Mouse (Mus musculus) liver, embryonic 16.5 days (tissue): ENCODE data around the gene Tas2r135. TPM values are rescaled to one million over a fixed set of nuclear protein-coding genes. Genes with fewer than 3 reads are reported as not detected.

Source experiments
- ATAC-seq: fragments of 200-750 bp; cut with Nextera tagmentation; 2 replicates; pipeline ENCODE4 v1.8.0; 2017; ENCODE audit warnings: low read depth, mild to moderate bottlenecking, moderate number of reproducible peaks, moderate library complexity
- H3K27ac ChIP-seq: fragments of 300-500 bp; sonication (generic); 2 replicates; pipeline ENCODE4 v1.5.1; 2014; ENCODE audit warnings: mild to moderate bottlenecking, low read length
- H3K27me3 ChIP-seq: fragments of 300-500 bp; sonication (generic); 2 replicates; pipeline ENCODE4 v1.6.1; 2014; ENCODE audit warnings: low read depth, low read length, mixed read lengths; ENCODE audit not compliant: control insufficient read depth, insufficient read depth
- H3K36me3 ChIP-seq: fragments of 300-500 bp; sonication (generic); 2 replicates; pipeline ENCODE4 v1.6.1; 2014; ENCODE audit warnings: mild to moderate bottlenecking; ENCODE audit not compliant: control insufficient read depth, insufficient read depth
- H3K4me1 ChIP-seq: fragments of 300-500 bp; sonication (generic); 2 replicates; pipeline ENCODE4 v1.6.1; 2014; ENCODE audit warnings: low read depth, low read length, mixed read lengths; ENCODE audit not compliant: control insufficient read depth
- H3K4me2 ChIP-seq: fragments of 300-500 bp; sonication (generic); 2 replicates; pipeline ENCODE4 v1.6.1; 2014; ENCODE audit warnings: low read depth, low read length, mixed read lengths
- H3K4me3 ChIP-seq: fragments of 300-500 bp; sonication (generic); 2 replicates; pipeline ENCODE4 v1.5.1; 2014; ENCODE audit warnings: low read depth, mild to moderate bottlenecking, low read length
- H3K9ac ChIP-seq: fragments of 300-500 bp; sonication (generic); 2 replicates; pipeline ENCODE4 v1.6.1; 2014; ENCODE audit warnings: low read depth, low read length
- H3K9me3 ChIP-seq: fragments of 300-500 bp; sonication (generic); replicated peaks from 2 replicates; pipeline ENCODE4 v1.6.1; 2016; ENCODE audit warnings: low read length; ENCODE audit not compliant: control insufficient read depth
- WGBS: fragments of 180-500 bp; shearing (Covaris S2); extraction: QIAGEN DNeasy Blood & Tissue Kit; methylation state at CpG from one replicate; pipeline ENCODE4 v1.1.7; 2014; ENCODE audit not compliant: insufficient replicate concordance; 5-methylcytosine and 5-hydroxymethylcytosine counted together
- polyA plus RNA-seq: library from polyadenylated mRNA; unstranded; fragments of >200 nt; fragmentation: Nextera tagmentation; extraction: Ambion mirVana; gene quantifications from 2 replicates; pipeline ENCODE4 v1.2.1, GENCODE M21; 2015

Tas2r135 gene
- polyA plus RNA-seq, 1 experiment from 2014 or later: not detected

DNA sequence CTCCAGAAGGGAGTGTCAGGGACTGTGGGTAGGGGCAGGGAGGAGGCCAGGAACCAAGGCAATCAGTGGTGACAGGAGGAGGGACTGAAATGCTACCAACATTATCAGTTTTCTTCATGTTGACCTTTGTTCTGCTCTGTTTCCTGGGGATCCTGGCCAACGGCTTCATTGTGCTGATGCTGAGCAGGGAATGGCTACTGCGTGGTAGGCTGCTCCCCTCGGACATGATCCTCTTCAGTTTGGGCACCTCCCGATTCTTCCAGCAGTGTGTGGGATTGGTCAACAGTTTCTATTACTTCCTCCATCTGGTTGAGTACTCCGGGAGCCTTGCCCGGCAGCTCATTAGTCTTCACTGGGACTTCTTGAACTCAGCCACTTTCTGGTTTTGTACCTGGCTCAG lies 29.2 kb downstream of the Tas2r135 start, which contains the start of gene Tas2r126:
TSS of gene Tas2r126 (plus strand) at position 90 of the 400 bp plus-strand sequence.
- Histone ChIP-seq H3K27ac (no peak within 1 kb of the TSS), H3K36me3 (no peaks in the 10 kb centered on the region), H3K4me3 (no peak within 1 kb of the TSS), H3K4me1 (no peaks in the 10 kb centered on the region), H3K4me2 (no peak within 1 kb of the TSS), H3K9ac (no peak within 1 kb of the TSS), H3K9me3 (no peaks in the 10 kb centered on the region), H3K27me3 (no peaks in the 10 kb centered on the region)
- 46% methylated on average over 6 of the region's 6 CpGs for WGBS
- no peak for ATAC-seq

DNA sequence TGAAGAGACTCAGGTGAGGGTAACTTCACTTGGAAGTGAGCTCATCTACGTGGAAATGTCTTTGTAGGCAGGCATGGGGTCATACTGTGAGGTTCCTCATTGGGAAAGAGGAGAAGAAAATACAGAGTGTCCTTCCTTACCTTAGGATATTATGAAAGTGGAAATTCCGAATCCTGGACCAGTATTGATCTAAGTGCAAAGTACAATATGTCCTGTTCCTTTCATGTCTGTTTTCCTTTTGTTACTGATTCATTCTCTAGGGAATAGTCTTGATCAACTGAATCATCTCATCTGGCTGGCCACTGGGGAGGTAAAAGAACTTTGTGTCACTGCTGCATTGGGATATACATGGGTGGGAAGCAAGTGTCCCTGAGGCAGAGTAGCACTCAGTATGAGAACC lies 30.3 kb downstream of the Tas2r135 start:
- Histone ChIP-seq H3K4me2 (no peak overlapping the region), H3K27ac (no peak overlapping the region), H3K4me3 (no peak overlapping the region), H3K4me1 (no peaks in the 10 kb centered on the region), H3K9me3 (no peaks in the 10 kb centered on the region), H3K9ac (no peak overlapping the region), H3K27me3 (no peaks in the 10 kb centered on the region), H3K36me3 (no peaks in the 10 kb centered on the region)
- no peak for ATAC-seq
- 41% methylated on average over 2 of the region's 2 CpGs for WGBS

DNA sequence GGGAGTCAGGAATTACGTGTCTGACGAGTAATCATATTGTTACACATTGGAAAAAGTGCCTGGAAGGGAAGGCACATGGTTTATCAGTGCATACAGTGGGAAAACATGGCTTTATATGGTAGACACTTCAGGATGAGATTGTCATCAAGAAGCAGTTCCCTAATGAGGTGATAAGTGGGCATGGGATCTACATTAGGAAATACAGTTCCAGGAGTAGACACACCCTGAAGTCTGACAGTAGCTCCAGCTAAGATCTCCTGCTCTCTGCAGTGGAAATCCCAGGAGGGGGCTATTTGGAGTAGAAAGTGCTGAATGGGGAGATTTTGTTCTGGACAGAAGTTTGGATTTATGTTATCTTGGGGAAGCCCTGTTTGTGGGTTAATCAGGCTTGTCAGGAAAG lies 36.2 kb downstream of the Tas2r135 start:
- 39% methylated on average over 2 of the region's 2 CpGs for WGBS
- Histone ChIP-seq H3K9me3 (no peaks in the 10 kb centered on the region), H3K4me3 (no peak overlapping the region), H3K27me3 (no peaks in the 10 kb centered on the region), H3K4me1 (no peaks in the 10 kb centered on the region), H3K36me3 (no peaks in the 10 kb centered on the region), H3K4me2 (no peak overlapping the region), H3K27ac (no peak overlapping the region), H3K9ac (no peak overlapping the region)
- ATAC-seq: no peak

DNA sequence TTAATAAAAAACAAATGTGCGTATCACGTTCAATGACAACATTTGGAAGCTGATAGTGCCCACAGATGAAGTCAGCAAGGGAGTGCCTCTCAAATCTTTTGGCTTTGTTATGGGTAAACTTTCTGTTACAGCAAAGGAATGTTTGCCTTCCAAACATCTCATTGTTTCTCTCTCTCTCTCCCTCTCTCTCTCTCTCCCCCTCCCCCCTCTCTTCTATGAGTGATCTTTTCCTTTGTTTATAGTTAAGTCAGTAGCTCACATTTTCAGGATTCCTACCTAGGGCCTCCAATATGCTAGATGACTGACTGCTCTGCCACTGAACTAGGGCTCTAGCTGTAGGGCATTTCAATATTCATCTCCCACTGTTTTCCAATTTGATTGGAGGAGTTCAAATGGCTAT lies 39.3 kb downstream of the Tas2r135 start:
- H3K27me3 ChIP-seq: no peaks in the 10 kb centered on the region
- no peak overlapping the region for H3K27ac ChIP-seq
- H3K4me3 ChIP-seq: no peak overlapping the region
- H3K9ac ChIP-seq: no peak overlapping the region
- no peak overlapping the region for H3K4me2 ChIP-seq
- H3K4me1 ChIP-seq: no peaks in the 10 kb centered on the region
- H3K9me3 ChIP-seq: no peaks in the 10 kb centered on the region
- no peak for ATAC-seq
- H3K36me3 ChIP-seq: no peaks in the 10 kb centered on the region
- 60% methylated on average over 2 of the region's 2 CpGs for WGBS

DNA sequence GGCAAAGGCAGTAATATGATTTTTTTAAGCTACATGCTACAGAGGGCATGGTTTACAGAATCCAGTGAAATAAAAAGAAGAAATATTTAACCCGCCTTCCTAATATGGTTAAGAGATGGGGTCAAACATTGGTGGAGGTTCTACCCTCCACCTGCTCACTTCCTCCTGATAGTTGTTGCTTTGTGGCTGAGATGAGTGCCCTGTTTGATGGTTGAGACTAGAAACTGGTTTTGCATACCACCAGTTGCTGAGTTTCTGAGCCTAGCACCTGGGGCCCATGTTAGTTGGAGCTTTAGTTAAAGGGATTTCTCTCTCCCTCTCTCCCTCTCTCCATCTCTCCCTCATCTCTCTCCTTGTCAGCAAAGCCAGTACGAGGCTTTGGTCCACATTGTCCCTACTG lies 42.1 kb downstream of the Tas2r135 start:
- Histone ChIP-seq H3K27me3 (no peaks in the 10 kb centered on the region), H3K36me3 (no peaks in the 10 kb centered on the region), H3K4me3 (no peak overlapping the region), H3K4me2 (no peak overlapping the region), H3K4me1 (no peaks in the 10 kb centered on the region), H3K9ac (no peak overlapping the region), H3K27ac (no peak overlapping the region), H3K9me3 (no peaks in the 10 kb centered on the region)
- WGBS: 37% methylated on average over 2 of the region's 2 CpGs
- ATAC-seq: no peak

Other genes starting within 250 kb of the Tas2r135 start
- gene Tas2r144, start 190.1 kb upstream of the Tas2r135 start, polyA plus RNA-seq: not detected in 2 replicates
- gene Gstk1, start 159.5 kb upstream of the Tas2r135 start, polyA plus RNA-seq: 7.7 and 8.1 TPM in 2 replicates
- 0.21 TPM in 1 of 2 replicates, not detected in the other for gene Tmem139, start 143.5 kb upstream of the Tas2r135 start, polyA plus RNA-seq
- 23.4 and 24.5 TPM in 2 replicates for gene Casp2, start 140.4 kb upstream of the Tas2r135 start, polyA plus RNA-seq
- gene Clcn1, start 118.7 kb upstream of the Tas2r135 start, polyA plus RNA-seq: 0.08 and 0.14 TPM in 2 replicates
- not detected in 2 replicates for gene Fam131b, start 80.8 kb upstream of the Tas2r135 start, polyA plus RNA-seq
- gene Zyx, start 55.8 kb upstream of the Tas2r135 start, polyA plus RNA-seq: 35.2 and 43.2 TPM in 2 replicates
- gene Epha1, start 32.2 kb upstream of the Tas2r135 start, polyA plus RNA-seq: 7.3 and 8.4 TPM in 2 replicates
- gene Tas2r143, start 5.2 kb upstream of the Tas2r135 start, polyA plus RNA-seq: not detected in 2 replicates
- not detected in 2 replicates for gene Tas2r126, start 29.1 kb downstream of the Tas2r135 start, polyA plus RNA-seq
- gene Olfr458, start 59.8 kb downstream of the Tas2r135 start, polyA plus RNA-seq: not detected in 2 replicates
- not detected in 2 replicates for gene Olfr457, start 70.9 kb downstream of the Tas2r135 start, polyA plus RNA-seq
- gene Olfr456, start 81.8 kb downstream of the Tas2r135 start, polyA plus RNA-seq: not detected in 2 replicates
- gene Olfr455, start 142.2 kb downstream of the Tas2r135 start, polyA plus RNA-seq: not detected in 2 replicates
- not detected in 2 replicates for gene Tcaf3, start 192.3 kb downstream of the Tas2r135 start, polyA plus RNA-seq
- 0.21 and 0.22 TPM in 2 replicates for gene Tcaf2, start 239.8 kb downstream of the Tas2r135 start, polyA plus RNA-seq